Mouse (Mus musculus) layer of hippocampus, adult 11-12 months (tissue): ENCODE data around the gene Gm6020.
A peak's percentile ranks its signal among the peaks of the same experiment; 100 is the strongest.
"Not testable (repeated sequence)": the region's sequence is repeated elsewhere in the genome, so short reads cannot be mapped to it uniquely, and the experiment has no call there.

ENCODE experiments used
- DNase-seq: peaks from one replicate; pipeline ENCODE4 v3.0.0; 2022; ENCODE audit warnings: low spot score

Gene Gm6020

GRCm38 (mm10) chr19:61183590-61183989 is at the start of gene Gm6020:
Gene Gm6020 (plus strand): TSS chr19:61183890.
- DNase-seq: not testable (repeated sequence)

DNA sequence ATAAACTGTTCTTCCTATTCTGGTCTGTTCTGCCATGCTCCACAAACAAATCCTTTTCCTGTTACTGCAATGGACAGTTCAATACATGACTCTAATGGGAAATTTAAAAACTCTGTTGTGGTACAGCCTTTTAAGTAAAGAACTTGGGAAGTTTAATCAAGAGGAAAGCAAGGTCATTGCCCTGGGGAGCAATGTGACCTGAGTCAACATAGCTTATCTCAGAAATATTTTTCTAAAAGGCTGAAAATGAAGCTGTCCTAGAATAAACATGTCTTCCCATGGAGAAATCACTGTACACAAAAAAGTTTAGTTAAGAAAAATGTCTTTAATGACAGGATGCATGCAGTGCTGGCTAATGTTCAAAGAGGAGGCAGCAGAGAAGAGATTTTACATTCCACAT is 45.0 kb upstream of the Gm6020 start:
- no peak for DNase-seq

GRCm38 (mm10) chr19:61140342-61141206 is 43.1 kb upstream of the Gm6020 start, which contains the start of gene Zfp950:
Gene Zfp950 (minus strand): TSS chr19:61140840.
- peak; percentile 89 for DNase-seq

GRCm38 (mm10) chr19:61141299-61141698 is 42.4 kb upstream of the Gm6020 start:
- DNase-seq: no peak

DNA sequence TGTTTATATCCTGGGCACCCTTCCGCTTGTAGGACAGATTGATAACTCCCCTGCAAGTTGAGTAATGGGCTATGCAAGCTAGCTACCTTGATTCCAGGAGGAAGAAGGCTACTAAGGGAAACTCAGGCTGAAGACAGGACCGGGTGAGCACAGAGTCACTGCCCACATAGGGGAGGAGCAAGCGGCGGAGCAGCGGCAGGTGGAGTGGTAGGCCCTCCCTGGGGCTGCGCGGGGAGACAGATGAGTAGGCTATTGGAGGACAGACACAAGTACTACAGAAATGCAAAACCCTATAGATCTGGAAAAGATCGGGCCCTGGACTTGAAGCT is 32.4 kb upstream of the Gm6020 start:
- no peak for DNase-seq

DNA sequence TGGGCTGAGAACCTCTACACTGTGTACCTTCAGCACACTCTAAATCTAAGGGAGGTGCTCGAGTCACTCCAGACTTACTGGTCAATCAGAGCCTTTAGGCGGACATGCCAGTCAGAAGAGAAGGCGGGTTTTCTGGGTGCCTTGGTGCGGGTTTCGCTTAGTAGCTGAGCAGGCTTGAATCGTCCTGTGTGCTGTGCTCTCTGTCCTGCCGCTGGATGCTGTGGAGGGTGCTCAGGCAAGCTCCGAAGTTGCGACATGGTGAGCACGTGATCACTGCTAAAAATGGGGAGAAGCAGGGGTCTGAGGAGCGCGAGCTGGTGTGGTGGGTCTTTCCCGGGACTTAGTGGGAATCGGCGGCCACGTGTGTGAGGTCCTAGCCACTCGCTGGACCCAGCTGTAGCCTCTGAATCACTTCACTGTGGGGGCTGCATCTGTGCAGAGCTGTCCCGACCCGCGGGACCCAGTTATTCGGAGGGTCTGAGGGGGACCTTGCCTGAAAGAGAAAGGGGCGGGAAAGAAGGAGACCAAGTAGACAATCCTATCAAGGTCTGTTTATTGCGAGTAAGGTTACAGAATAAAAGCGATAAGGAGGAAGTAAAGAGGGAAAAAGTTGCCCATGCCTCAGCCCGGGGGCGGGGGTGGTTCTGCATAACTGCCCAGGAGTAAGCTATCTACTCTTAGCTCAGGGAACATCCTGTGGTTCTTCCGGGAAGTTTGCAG is 31.8 kb upstream of the Gm6020 start:
- no peak for DNase-seq

- no peak for DNase-seq
Observed at GRCm38 (mm10) chr19:61175756-61176324, 7.8 kb upstream of the Gm6020 start, which contains the start of gene Gm7102. Gene Gm7102 (minus strand): TSS chr19:61176309.

DNA sequence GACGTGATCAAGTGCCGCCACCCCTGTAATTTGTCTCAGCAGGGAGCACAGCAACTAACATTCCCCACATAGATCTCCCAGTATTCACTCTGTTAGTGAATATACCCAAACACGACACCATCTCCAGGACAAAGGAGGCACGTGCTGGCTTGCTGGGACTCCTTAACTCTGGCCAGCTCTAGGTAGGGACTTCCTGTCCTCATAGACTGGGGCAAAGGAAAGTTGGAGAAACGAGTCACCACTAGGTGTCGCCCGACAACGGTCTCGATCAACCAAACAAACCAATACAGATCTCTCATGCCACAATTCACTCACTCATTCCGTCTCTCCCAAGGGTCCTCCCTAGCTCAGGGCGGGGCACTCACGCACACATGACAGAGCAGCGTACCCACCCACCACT is 15.6 kb downstream of the Gm6020 start:
- peak; percentile 92 for DNase-seq

DNA sequence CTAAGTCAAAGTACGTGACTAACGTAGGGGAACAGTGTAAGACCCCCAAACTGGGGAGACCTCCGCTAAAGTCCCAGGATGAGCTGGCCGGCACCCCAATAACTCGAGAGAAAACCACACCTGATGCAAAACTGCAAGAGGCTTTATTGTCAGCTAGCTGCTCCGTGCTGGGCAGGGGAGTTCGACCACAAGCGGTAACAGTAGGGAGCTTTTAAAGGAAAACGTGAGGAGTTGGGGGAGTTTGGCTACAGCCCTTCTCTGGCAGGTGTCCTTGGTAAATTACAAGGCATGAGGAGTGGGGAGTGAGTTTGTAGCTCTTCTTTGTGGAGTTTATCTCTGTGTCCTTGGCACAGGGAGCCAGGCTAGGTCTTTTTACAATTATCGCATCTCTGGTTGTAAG is 16.1 kb downstream of the Gm6020 start:
- peak; percentile 9 for DNase-seq

- DNase-seq: not testable (repeated sequence)
Observed at GRCm38 (mm10) chr19:61207506-61207905, 23.8 kb downstream of the Gm6020 start.

- no peak for DNase-seq
Observed at GRCm38 (mm10) chr19:61223706-61224328, 40.1 kb downstream of the Gm6020 start.

- DNase-seq: peak; percentile 22
Observed at GRCm38 (mm10) chr19:61224678-61225525, 41.2 kb downstream of the Gm6020 start.

DNA sequence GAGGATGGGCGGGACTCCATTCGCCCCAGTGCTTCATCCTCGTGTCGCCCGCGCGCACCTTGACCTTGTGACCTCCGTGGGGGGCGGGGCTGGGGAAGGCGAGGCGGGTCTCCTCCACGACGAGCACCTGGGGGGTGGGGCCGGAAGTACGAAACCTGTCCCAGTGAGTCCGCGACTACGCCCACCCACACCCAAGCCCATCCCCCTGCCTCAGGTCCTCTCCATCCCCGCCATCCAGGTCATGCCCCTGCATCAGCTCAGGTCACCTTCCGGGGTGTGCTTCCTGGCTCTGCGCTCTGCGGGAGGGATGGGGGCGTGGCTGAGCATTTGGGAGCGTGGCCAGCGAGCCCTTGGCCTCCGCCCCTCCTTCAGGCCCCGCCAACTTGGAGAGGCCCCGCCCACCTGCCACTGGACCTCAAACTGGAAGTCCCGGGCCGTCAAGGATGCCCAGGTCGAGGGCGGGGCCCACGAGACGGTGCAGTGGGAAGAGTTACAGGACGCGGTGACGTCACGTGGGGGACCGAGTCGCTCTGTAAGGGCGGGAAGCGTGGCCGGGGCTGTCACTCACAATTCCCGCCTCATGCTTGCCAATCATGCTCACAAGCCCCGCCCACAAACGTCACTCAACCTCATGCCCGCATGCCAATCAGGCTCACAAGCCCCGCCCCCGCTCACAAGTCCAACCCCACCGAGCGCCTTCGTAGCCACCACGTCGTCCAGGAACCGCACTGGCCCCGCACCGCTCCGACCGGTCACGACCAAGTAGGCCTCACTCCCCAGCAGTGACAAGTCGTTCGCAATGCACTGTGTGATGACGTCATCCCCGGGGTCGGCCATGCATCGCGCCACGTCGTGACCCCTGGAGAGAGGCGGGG is 42.1 kb downstream of the Gm6020 start:
- peak; percentile 91 for DNase-seq

DNA sequence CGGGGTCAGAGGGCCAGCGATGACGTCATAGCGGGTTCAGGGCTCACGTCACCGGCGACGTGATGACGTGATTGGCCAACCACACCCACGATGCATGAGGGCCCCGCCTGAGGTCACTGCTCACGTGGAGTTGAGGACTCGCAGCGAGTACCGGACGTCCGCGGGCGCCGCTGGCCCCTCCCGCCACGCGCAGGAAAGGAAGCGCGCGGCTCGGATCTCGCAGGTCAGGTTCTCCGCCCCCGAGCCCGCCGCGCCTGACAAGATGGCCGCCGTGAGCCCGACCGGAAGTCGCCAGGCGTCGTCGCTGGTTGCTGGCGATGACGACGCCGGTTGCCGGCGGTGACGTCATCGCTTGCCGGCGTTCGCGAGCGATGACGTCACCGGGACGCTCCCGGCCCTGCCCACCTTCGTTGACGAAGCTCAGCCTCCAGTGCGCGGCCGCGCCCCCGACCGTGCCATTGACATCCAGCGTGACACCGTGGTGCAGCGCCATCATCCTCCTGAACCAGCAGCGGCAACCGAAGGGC is 42.8 kb downstream of the Gm6020 start:
- no peak for DNase-seq

- peak; percentile 93 for DNase-seq
Observed at GRCm38 (mm10) chr19:61226928-61227854, 43.5 kb downstream of the Gm6020 start.

DNA sequence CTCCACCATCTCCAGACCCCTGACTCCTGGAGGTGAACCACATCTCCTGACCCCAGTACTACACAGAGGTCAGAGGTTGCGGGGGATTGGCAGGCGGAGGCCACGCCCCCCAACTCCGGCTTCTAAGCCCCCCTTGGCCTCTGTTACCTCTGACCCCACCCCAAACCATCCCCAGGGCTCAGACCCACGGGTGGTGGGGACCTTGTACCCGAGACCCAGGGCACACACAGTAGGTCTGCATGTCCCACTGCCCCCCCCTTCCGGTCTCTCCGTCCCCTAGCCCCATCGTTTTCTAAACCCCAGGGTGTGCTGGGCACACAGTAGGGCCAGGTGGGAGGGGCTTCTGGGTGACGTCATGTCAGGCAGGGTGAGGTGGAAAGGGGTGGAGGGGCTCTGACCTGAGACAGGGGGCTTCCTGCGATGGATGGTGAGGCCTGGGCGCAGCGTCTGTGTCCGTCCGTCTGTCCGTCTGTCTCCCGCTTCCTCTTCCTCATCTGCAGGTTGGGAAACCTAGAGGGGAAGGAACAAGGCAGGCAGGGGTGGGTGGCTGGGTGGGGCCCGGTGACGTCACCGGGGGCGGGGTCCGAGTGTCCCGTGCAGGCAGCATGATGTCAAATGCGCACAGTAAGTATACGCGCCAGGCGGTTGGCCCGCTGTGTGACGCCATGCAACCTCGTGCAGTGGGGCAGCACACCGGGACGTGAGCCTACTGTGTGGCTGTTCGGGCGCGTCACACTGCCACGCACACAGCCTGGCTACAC is 44.4 kb downstream of the Gm6020 start, which contains the start of gene Csf2ra:
Gene Csf2ra (minus strand): TSS at position 489 of the 761 bp plus-strand sequence.
- peak; percentile 47 for DNase-seq
